In genomic region chr5:50027561-50027960, GRCm38 (mm10) we compare ENCODE assay signal across 10 mouse cellular contexts. TPM values are rescaled to one million over a fixed set of nuclear protein-coding genes. Genes with fewer than 3 reads are reported as not detected.
DNase-seq lines count a peak whose midpoint lies in the region; ATAC-seq and TF ChIP-seq lines count a peak whose summit lies in the region.
"Had no signal": no experiment of that assay in that cellular context is flagged by ENCODE, and none has a peak within 500 bp of the region (broad histone marks: within the 10 kb centered on the region; RNA-seq: fewer than 3 reads in every experiment).

No protein-coding gene starts in this region.

- no peak for ATAC-seq in embryonic facial prominence, embryonic 13.5 days (ENCODE audit: insufficient number of reproducible peaks, insufficient read depth, low FRiP score, low TSS enrichment, low read depth)
- ATAC-seq in intestine, embryonic 14.5 days (replicated peaks; ENCODE audit: low FRiP score, low TSS enrichment, low read depth): no peak
- ATAC-seq in intestine, postnatal 0 days: no peak
- no peak for ATAC-seq in neural tube, embryonic 13.5 days (ENCODE audit: low read depth)
- no peak for ATAC-seq in neural tube, embryonic 15.5 days (ENCODE audit: low FRiP score)
- 0 out of 2 replicates have a peak, but pooled peaks have one; percentile 12 for ATAC-seq in stomach, embryonic 16.5 days (ENCODE audit: insufficient read depth, low FRiP score)
- ATAC-seq: inflammation-experienced regulatory T-cells, adult 6 months had no signal

- no peak overlapping the region for H3K4me2 ChIP-seq in embryonic facial prominence, embryonic 13.5 days
- no peak overlapping the region for H3K4me2 ChIP-seq in intestine, embryonic 14.5 days (ENCODE audit: low read length)
- H3K4me2 ChIP-seq in intestine, postnatal 0 days (replicated peaks; ENCODE audit: low read depth): no peak overlapping the region
- no peak overlapping the region for H3K4me2 ChIP-seq in neural tube, embryonic 13.5 days
- H3K4me2 ChIP-seq in neural tube, embryonic 15.5 days: no peak overlapping the region
- H3K4me2 ChIP-seq in stomach, embryonic 16.5 days (ENCODE audit: low read depth, low read length): no peak overlapping the region

- H3K4me1 ChIP-seq in embryonic facial prominence, embryonic 13.5 days: peaks cover 25% of the 10 kb centered on the region
- 0 out of 2 replicates have a peak, but pooled peaks cover 4% of the 10 kb centered on the region for H3K4me1 ChIP-seq in embryonic facial prominence, embryonic 10.5 days
- peaks cover 18% of the 10 kb centered on the region for H3K4me1 ChIP-seq in intestine, embryonic 14.5 days (replicated peaks; ENCODE audit: control insufficient read depth, insufficient read depth, low read length)
- 0 out of 2 replicates have a peak, but pooled peaks cover 6% of the 10 kb centered on the region for H3K4me1 ChIP-seq in intestine, postnatal 0 days (replicated peaks; ENCODE audit: control insufficient read depth, insufficient read depth, low read length)
- peaks cover 38% of the 10 kb centered on the region for H3K4me1 ChIP-seq in neural tube, embryonic 13.5 days (replicated peaks)
- peaks cover 18% of the 10 kb centered on the region for H3K4me1 ChIP-seq in neural tube, embryonic 15.5 days
- peaks cover 30% of the 10 kb centered on the region for H3K4me1 ChIP-seq in stomach, embryonic 16.5 days (ENCODE audit: control insufficient read depth, insufficient read depth, low read length)

- H3K36me3 ChIP-seq in embryonic facial prominence, embryonic 13.5 days: peaks cover 22% of the 10 kb centered on the region
- H3K36me3 ChIP-seq in embryonic facial prominence, embryonic 10.5 days (replicated peaks): peaks cover 37% of the 10 kb centered on the region
- H3K36me3 ChIP-seq in intestine, embryonic 14.5 days (ENCODE audit: control insufficient read depth, insufficient read depth, low read length): peaks cover 18% of the 10 kb centered on the region
- H3K36me3 ChIP-seq in intestine, postnatal 0 days (ENCODE audit: control insufficient read depth, insufficient read depth): peaks cover 18% of the 10 kb centered on the region
- H3K36me3 ChIP-seq in neural tube, embryonic 13.5 days: peaks cover 21% of the 10 kb centered on the region
- no peaks in the 10 kb centered on the region for H3K36me3 ChIP-seq in neural tube, embryonic 15.5 days
- peaks cover 10% of the 10 kb centered on the region; the same call in 1 of the 2 replicates for H3K36me3 ChIP-seq in stomach, embryonic 16.5 days (ENCODE audit: control insufficient read depth, insufficient read depth, low read length)

- no peak for DNase-seq in embryonic facial prominence, embryonic 10.5 days (ENCODE audit: low spot score)
- DNase-seq in intestine, embryonic 14.5 days (ENCODE audit: low spot score): peak; percentile 49
- DNase-seq in B cell, adult 2 months: no peak
- DNase-seq: layer of hippocampus, postnatal 36 days had no signal

- 0 out of 2 replicates have a peak overlapping the region, but pooled peaks have one; percentile 1 for H3K27ac ChIP-seq in embryonic facial prominence, embryonic 13.5 days
- H3K27ac ChIP-seq in embryonic facial prominence, embryonic 10.5 days (replicated peaks): no peak overlapping the region
- H3K27ac ChIP-seq in intestine, embryonic 14.5 days (ENCODE audit: low read depth): no peak overlapping the region
- H3K27ac ChIP-seq in intestine, postnatal 0 days (ENCODE audit: low read depth, low read length): no peak overlapping the region
- peak overlapping the region; percentile 49; the same call in 1 of the 2 replicates for H3K27ac ChIP-seq in neural tube, embryonic 13.5 days (replicated peaks)
- no peak overlapping the region for H3K27ac ChIP-seq in neural tube, embryonic 15.5 days (replicated peaks)
- peak overlapping the region; percentile 76 for H3K27ac ChIP-seq in stomach, embryonic 16.5 days (ENCODE audit: low read length)

- WGBS in embryonic facial prominence, embryonic 13.5 days: 70% methylated on average over 5 of the region's 5 CpGs
- WGBS in embryonic facial prominence, embryonic 10.5 days: 84% methylated on average over 5 of the region's 5 CpGs
- 45% methylated on average over 5 of the region's 5 CpGs for WGBS in intestine, embryonic 14.5 days
- WGBS in intestine, postnatal 0 days: 53% methylated on average over 5 of the region's 5 CpGs
- WGBS in neural tube, embryonic 13.5 days: 55% methylated on average over 5 of the region's 5 CpGs
- WGBS in neural tube, embryonic 15.5 days: 46% methylated on average over 5 of the region's 5 CpGs
- 42% methylated on average over 5 of the region's 5 CpGs for WGBS in stomach, embryonic 16.5 days

- H3K27me3 ChIP-seq in embryonic facial prominence, embryonic 13.5 days: no peaks in the 10 kb centered on the region
- no peaks in the 10 kb centered on the region for H3K27me3 ChIP-seq in embryonic facial prominence, embryonic 10.5 days (replicated peaks; ENCODE audit: low read depth, poor library complexity, severe bottlenecking)
- no peaks in the 10 kb centered on the region for H3K27me3 ChIP-seq in intestine, embryonic 14.5 days (replicated peaks; ENCODE audit: control insufficient read depth, insufficient read depth, low read length)
- H3K27me3 ChIP-seq in intestine, postnatal 0 days (replicated peaks; ENCODE audit: control insufficient read depth, insufficient read depth, low read length): no peaks in the 10 kb centered on the region
- no peaks in the 10 kb centered on the region for H3K27me3 ChIP-seq in neural tube, embryonic 13.5 days
- no peaks in the 10 kb centered on the region for H3K27me3 ChIP-seq in neural tube, embryonic 15.5 days (replicated peaks)
- H3K27me3 ChIP-seq in stomach, embryonic 16.5 days (ENCODE audit: control insufficient read depth, insufficient read depth, low read length): no peaks in the 10 kb centered on the region

- H3K4me3 ChIP-seq in embryonic facial prominence, embryonic 13.5 days: no peak overlapping the region
- no peak overlapping the region for H3K4me3 ChIP-seq in embryonic facial prominence, embryonic 10.5 days
- no peak overlapping the region for H3K4me3 ChIP-seq in intestine, embryonic 14.5 days (ENCODE audit: low read depth, low read length)
- H3K4me3 ChIP-seq in intestine, postnatal 0 days (ENCODE audit: low read depth, low read length): no peak overlapping the region
- no peak overlapping the region for H3K4me3 ChIP-seq in neural tube, embryonic 13.5 days
- no peak overlapping the region for H3K4me3 ChIP-seq in neural tube, embryonic 15.5 days (replicated peaks)
- no peak overlapping the region for H3K4me3 ChIP-seq in stomach, embryonic 16.5 days (replicated peaks; ENCODE audit: low read length)

- no peak for TF ChIP-seq CTCF in intestine, postnatal 0 days (IDR thresholded peaks at IDR 0.05; ENCODE audit: low read depth)

- H3K9ac ChIP-seq in embryonic facial prominence, embryonic 13.5 days: no peak overlapping the region
- H3K9ac ChIP-seq in intestine, embryonic 14.5 days (ENCODE audit: low read length): no peak overlapping the region
- H3K9ac ChIP-seq in intestine, postnatal 0 days (ENCODE audit: low read depth, low read length): no peak overlapping the region
- 0 out of 2 replicates have a peak overlapping the region, but pooled peaks have one; percentile 31 for H3K9ac ChIP-seq in neural tube, embryonic 13.5 days
- H3K9ac ChIP-seq in neural tube, embryonic 15.5 days (replicated peaks): no peak overlapping the region
- H3K9ac ChIP-seq in stomach, embryonic 16.5 days (ENCODE audit: low read length): 0 out of 2 replicates have a peak overlapping the region, but pooled peaks have one; percentile 35

- no peaks in the 10 kb centered on the region for H3K9me3 ChIP-seq in embryonic facial prominence, embryonic 13.5 days
- H3K9me3 ChIP-seq in embryonic facial prominence, embryonic 10.5 days: no peaks in the 10 kb centered on the region
- no peaks in the 10 kb centered on the region for H3K9me3 ChIP-seq in intestine, embryonic 14.5 days (ENCODE audit: control insufficient read depth, low read length)
- H3K9me3 ChIP-seq in intestine, postnatal 0 days (ENCODE audit: control insufficient read depth): no peaks in the 10 kb centered on the region
- no peaks in the 10 kb centered on the region for H3K9me3 ChIP-seq in neural tube, embryonic 13.5 days
- no peaks in the 10 kb centered on the region for H3K9me3 ChIP-seq in neural tube, embryonic 15.5 days (replicated peaks)
- H3K9me3 ChIP-seq in stomach, embryonic 16.5 days (replicated peaks; ENCODE audit: control insufficient read depth, low read length): no peaks in the 10 kb centered on the region

RNA-seq across cellular contexts. Expression of gene Adgra3, which starts 31.2 kb away (rescaled TPM):
- polyA plus RNA-seq in embryonic facial prominence, embryonic 13.5 days (2015; fragmentation: Nextera tagmentation; extraction: Ambion mirVana): 39.7 and 42.0 TPM in 2 replicates
- 42.8 and 45.7 TPM in 2 replicates for polyA plus RNA-seq in embryonic facial prominence, embryonic 10.5 days (2016; fragmentation: Nextera tagmentation; extraction: Ambion mirVana)
- polyA plus RNA-seq in intestine, embryonic 14.5 days (2014; fragmentation: Nextera tagmentation; extraction: Ambion mirVana): 32.8 and 34.9 TPM in 2 replicates
- 8.9 and 10.5 TPM in 2 replicates for polyA plus RNA-seq in intestine, postnatal 0 days (2015; fragmentation: Nextera tagmentation; extraction: Ambion mirVana)
- 20.3 and 21.8 TPM in 2 replicates for polyA plus RNA-seq in neural tube, embryonic 13.5 days (2015; fragmentation: Nextera tagmentation; extraction: Ambion mirVana)
- 12.1 and 13.8 TPM in 2 replicates for polyA plus RNA-seq in neural tube, embryonic 15.5 days (2015; fragmentation: Nextera tagmentation; extraction: Ambion mirVana)
- 5.9 and 6.9 TPM in 2 replicates for polyA plus RNA-seq in stomach, embryonic 16.5 days (2015; fragmentation: Nextera tagmentation; extraction: Ambion mirVana)
- polyA plus RNA-seq: inflammation-experienced regulatory T-cells, adult 6 months had no signal

Comparison
In these comparisons a context has a peak if more than half of its experiments do, and no peak if none do; other contexts are left out.
1. H3K27ac ChIP-seq: peak in embryonic facial prominence, embryonic 13.5 days (single experiment), neural tube, embryonic 13.5 days (single experiment) and stomach, embryonic 16.5 days (single experiment); none in embryonic facial prominence, embryonic 10.5 days (single experiment), intestine, embryonic 14.5 days (single experiment), intestine, postnatal 0 days (single experiment) and neural tube, embryonic 15.5 days (single experiment).
2. H3K9ac ChIP-seq: peak in neural tube, embryonic 13.5 days (single experiment) and stomach, embryonic 16.5 days (single experiment); none in embryonic facial prominence, embryonic 13.5 days (single experiment), intestine, embryonic 14.5 days (single experiment), intestine, postnatal 0 days (single experiment) and neural tube, embryonic 15.5 days (single experiment).